Mouse (Mus musculus): ENCODE measurements around the gene Vamp2.

Gene Vamp2

DNA sequence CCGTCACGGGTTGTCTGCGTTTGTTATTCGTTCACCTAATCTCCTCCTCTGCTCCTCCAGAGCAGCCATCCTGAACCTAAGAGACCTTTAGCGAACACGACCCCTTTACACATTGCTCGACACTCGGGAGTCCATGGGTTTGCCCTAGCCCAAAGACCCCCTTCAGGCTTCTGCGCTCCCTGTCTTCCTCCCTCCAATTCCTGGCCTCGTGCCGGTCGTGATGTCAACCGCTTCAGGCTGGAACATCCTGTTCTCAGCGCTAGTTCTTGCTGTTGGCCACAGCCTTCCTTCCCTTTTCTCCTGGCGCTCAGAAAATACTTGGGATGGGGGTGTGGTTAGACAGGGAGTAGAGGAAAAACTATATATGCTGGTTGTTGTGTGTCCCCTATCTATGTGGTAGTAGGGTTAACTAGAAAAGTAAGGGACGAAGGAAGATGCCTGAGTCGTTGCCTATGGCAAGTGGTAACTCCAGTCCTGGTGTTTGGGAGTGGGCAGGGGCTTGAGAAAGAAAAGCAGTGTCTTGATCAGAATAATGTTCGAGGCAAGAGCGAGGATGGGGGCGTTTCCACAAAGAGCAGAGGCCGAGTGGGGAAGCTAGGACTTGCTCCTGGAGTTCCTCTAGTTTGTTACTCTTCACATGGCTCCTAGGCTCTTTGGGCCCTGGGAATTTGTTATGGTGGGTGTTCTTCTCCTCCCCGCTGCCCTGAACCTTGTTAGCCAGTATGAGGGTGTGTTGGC, 11.1 kb downstream of the Vamp2 start:
- DNase-seq (ENCODE audit: low spot score) = no peak

DNA sequence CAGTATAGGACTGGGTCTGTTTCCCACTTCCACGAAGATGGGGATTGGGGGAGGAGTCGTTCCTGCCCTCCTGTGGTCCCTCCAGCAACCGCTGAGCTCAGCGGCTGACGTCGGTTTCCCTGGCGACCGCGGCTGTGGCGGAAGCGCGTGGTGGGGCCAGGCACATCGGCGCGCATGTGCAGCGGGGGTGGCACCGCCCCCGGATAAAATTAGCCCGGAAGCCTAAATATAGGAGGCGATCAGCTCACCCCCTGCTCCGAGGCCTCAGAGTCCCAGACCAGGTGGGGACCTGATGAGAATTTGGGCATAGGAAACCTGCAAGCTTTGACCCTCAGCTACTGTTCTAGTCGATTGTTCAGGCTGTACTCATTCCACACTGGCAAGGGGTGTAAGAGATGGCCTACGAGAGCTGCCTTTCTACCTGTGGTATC, 11.6 kb downstream of the Vamp2 start:
- DNase-seq (ENCODE audit: low spot score) = no peak

DNA sequence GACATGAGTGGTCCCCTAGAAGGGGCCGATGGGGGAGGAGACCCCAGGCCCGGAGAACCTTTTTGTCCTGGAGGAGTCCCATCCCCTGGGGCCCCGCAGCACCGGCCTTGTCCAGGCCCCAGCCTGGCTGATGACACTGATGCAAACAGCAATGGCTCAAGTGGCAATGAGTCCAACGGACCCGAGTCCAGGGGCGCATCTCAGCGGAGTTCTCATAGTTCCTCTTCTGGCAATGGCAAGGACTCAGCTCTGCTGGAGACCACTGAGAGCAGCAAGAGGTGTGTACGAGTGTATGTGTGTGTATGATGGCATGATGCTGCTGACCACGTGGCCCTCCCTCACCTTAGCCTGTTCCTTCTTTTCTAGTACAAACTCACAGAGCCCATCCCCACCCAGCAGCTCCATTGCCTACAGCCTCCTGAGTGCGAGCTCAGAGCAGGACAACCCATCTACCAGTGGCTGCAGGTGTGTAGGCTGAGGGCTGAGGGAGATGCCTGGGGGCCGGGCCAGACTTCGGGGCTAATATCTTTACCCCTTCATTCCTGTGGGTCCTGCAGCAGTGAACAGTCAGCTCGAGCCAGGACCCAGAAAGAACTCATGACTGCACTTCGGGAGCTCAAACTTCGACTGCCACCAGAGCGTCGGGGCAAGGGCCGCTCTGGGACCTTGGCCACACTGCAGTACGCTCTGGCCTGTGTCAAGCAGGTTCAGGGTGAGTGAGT, 12.5 kb downstream of the Vamp2 start:
- no peak for DNase-seq (ENCODE audit: low spot score)

DNA sequence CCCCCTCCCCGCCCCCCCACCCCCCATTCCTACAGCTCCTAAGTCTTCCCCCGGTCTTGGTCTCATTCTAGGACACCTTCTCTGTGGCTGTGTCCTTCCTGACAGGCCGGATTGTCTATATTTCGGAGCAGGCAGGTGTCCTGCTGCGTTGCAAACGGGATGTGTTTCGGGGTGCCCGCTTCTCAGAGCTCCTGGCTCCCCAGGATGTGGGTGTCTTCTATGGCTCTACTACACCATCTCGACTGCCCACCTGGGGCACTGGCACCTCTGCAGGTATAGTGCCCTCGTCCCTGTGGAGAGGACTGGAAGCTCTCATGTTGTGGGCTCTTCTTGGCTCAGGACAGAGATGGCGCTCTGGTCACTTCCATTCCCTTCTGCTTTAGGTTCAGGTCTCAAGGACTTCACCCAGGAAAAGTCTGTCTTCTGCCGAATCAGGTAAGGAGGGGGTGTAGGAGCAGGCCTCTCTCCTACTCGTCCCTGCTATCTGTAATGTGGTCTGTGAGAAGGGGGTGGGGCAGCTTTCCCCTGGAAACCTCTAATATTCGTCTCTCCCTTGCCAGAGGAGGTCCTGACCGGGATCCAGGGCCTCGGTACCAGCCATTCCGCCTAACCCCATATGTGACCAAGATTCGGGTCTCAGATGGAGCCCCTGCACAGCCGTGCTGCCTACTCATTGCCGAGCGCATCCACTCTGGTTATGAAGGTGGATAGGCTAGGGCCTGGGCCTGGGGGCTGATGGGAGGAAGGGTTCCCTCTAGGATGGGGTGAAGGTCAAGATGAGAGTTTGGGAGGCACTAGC, 13.5 kb downstream of the Vamp2 start:
- DNase-seq (ENCODE audit: low spot score) = no peak

DNA sequence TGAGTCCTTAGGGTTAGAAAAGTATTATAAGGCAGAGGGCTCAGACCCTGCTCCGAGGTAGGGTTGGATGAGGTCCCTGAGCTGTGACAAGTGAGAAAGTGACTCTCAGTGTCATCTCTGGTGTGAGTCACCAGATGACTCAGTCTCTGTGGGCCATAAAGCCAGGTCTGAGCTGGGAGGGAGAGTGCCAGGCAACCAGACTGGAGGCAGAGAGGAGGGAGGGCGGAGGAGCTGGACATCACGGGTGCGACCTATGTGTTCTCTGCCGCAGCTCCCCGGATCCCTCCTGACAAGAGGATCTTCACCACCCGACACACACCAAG, 14.1 kb downstream of the Vamp2 start:
- no peak for DNase-seq (ENCODE audit: low spot score)

DNA sequence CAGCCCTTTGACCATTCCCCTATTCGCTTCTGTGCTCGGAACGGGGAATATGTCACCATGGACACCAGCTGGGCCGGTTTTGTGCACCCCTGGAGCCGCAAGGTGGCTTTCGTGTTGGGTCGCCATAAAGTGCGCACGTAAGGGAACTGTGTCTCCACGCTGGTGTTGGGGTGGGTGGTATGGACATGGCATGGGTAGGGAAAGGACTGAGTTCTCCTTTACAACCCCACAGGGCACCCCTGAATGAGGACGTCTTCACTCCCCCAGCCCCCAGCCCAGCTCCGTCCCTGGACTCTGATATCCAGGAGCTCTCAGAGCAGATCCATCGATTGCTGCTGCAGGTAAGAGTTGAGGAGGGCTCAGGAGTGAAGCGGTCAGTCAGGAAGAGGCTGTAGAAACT, 14.8 kb downstream of the Vamp2 start:
- no peak for DNase-seq (ENCODE audit: low spot score)

DNA sequence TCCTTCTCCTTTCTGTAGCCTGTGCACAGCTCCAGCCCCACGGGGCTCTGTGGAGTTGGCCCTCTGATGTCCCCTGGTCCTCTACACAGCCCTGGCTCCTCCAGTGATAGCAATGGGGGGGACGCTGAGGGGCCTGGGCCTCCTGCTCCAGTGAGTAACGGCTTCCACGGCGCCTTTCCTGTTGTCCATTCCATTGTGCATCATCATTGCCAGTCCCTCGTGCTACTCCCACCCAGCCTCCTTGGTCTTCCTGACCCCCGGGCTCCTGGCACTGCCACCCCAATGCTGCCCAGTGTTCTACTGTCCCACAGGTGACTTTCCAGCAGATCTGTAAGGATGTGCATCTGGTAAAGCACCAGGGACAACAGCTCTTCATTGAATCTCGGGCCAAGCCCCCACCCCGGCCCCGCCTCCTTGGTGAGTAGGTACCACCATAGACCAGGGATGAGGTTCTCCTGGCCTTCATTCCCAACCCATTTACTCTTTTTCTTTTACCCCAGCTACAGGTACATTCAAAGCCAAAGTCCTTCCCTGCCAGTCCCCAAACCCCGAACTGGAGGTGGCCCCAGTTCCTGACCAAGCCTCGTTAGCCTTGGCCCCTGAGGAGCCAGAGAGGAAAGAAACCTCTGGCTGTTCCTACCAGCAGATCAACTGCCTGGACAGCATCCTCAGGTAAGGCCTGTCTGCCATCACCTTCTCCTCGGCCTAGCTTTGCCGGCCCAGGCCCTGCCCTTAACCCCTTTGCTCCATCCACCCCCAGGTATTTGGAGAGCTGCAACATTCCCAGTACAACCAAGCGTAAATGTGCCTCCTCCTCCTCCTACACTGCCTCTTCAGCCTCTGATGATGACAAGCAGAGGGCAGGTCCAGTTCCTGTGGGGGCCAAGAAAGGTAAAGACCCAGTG, 15.5 kb downstream of the Vamp2 start:
- DNase-seq (ENCODE audit: low spot score) = no peak

DNA sequence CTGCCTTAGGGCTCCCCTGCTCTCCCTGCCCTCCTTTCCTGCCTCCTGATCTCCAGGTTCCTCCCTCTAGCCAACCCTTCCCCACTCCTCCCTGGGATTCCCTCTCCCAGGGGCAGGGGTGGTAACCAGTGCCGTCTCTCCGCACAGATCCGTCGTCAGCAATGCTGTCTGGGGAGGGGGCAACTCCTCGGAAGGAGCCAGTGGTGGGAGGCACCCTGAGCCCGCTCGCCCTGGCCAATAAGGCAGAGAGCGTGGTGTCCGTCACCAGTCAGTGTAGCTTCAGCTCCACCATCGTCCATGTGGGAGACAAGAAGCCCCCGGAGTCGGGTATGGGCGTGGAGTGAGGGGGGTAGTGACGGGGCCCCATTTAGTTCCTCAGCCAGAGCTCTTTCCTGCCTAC, 16.2 kb downstream of the Vamp2 start:
- DNase-seq (ENCODE audit: low spot score) = no peak

DNA sequence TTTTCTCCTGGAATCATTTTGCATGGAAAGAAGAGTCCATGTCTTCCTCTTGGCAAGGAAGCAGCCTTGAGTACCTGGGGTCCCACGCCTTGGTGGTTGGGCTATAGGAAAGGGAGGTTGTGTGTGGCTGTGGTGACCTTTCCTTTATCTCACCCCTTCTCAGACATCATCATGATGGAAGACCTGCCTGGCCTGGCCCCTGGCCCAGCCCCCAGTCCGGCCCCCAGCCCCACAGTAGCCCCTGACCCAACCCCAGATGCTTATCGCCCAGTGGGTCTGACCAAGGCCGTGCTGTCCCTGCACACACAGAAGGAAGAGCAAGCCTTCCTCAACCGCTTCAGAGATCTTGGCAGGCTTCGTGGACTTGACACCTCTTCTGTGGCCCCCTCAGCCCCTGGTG, 16.9 kb downstream of the Vamp2 start:
- no peak for DNase-seq (ENCODE audit: low spot score)

DNA sequence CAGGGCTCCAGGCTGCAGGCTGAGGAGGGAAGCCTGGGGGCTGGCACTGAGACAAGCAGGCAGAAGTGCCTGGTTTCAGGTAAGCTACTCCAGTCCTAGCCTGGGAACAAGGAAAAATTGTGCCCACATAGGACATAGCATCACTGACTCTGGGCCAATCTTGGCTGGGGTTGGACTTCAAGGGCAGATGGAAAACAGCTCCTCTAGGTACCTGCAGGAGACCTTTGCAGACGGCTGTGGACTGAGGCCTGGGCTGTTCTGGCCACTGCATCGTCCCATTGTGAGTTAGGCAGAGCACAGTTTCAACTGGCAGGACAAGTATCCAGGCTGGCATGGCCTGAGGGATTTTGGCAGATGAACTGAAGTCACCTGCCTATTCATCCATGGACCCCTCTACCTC, 17.5 kb downstream of the Vamp2 start:
- no peak for DNase-seq (ENCODE audit: low spot score)

DNA sequence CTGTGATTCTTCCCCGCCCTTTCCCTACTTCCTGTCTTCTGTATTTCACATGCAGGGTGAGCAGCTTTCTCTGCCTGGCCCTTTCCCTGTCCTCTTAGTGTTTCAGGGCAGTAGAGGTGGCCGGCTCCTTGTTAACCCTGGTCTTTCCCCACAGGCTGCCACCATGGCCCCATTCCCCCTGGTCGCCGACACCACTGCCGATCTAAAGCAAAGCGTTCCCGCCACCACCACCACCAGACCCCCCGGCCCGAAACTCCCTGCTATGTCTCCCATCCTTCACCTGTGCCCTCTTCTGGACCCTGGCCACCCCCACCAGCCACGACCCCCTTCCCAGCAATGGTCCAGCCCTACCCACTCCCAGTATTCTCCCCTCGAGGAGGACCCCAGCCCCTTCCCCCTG, 18.0 kb downstream of the Vamp2 start:
- no peak for DNase-seq (ENCODE audit: low spot score)

DNA sequence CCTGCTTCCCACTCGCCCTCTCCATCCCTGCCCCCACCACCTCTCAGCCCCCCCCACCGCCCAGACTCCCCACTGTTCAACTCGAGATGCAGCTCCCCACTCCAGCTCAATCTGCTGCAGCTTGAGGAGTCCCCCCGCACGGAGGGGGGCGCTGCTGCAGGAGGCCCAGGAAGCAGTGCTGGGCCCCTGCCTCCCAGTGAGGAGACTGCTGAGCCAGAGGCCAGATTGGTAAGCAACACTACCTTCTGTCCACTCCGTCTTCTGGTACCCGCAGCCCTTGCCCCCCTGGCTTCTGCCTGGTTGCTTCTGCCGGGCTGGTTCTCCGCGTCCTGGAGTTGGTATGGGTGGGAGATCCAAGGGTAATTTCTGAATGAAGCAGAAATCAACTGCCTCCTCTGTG, 18.6 kb downstream of the Vamp2 start:
- no peak for DNase-seq (ENCODE audit: low spot score)

DNA sequence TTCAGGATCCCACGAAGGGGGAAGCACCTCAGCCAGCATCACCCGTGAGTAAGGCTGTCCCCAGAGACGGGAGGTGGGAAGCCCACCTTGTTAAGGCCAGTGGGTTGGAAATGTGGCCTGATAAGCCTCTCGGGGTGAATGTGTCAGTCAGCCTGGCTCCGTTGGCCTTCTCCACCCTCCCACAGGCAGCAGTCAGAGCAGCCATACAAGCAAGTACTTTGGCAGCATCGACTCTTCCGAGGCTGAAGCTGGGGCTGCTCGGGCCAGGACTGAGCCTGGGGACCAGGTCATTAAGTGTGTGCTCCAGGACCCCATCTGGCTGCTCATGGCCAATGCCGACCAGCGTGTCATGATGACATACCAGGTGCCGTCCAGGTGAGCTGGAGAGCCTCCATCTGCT, 19.4 kb downstream of the Vamp2 start:
- no peak for DNase-seq (ENCODE audit: low spot score)

DNA sequence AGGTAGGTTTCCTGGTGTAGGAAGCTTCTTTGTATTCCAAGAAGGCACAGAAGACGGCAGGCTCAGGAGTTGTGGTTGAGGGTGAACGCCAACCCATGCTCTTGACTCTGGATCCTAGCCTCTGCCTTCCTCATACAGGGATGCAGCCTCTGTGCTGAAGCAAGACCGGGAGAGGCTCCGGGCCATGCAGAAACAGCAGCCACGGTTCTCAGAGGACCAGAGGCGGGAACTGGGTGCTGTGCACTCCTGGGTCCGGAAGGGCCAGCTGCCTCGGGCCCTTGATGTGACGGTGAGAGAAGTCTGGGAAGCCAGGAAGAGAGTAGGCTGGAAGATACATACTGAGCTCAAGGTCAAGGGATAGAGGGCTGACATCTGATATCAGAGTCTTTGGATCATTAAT, 19.9 kb downstream of the Vamp2 start:
- no peak for DNase-seq (ENCODE audit: low spot score)

DNA sequence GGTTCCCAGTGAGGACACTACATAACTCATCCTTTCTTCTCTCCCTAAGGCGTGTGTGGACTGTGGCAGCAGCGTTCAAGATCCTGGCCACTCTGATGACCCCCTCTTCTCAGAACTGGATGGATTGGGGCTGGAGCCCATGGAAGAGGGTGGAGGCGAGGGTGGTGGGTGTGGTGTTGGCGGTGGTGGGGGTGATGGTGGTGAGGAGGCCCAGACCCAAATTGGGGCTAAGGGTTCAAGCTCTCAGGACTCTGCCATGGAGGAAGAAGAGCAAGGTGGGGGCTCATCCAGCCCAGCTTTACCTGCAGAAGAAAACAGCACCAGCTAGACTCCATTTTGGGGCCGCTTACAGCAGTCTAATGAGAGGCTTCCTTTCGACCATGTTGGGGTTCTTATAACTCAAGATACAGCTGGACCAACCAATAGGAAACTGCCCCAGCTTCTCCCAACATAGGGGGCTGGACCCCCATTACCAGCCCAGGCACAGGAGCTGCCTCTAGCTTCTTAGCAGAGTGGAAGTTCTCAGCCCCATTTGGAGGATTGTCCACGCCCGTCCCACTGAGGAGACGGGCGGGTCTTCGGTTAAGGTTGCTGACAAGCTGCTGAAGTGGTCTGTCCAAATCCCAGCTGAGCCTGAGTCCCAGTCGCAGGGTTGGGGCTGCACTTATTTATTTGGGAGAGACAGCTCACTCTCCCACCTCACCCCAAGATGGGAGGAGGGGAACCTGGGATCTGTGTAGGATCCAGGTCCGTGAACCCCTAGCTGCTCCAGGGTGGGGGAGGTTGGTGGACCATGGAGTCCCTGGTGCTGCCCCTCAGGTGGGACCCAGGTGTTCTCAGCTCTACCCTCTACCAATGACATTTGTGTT, 21.0 kb downstream of the Vamp2 start:
- no peak for DNase-seq (ENCODE audit: low spot score)

DNA sequence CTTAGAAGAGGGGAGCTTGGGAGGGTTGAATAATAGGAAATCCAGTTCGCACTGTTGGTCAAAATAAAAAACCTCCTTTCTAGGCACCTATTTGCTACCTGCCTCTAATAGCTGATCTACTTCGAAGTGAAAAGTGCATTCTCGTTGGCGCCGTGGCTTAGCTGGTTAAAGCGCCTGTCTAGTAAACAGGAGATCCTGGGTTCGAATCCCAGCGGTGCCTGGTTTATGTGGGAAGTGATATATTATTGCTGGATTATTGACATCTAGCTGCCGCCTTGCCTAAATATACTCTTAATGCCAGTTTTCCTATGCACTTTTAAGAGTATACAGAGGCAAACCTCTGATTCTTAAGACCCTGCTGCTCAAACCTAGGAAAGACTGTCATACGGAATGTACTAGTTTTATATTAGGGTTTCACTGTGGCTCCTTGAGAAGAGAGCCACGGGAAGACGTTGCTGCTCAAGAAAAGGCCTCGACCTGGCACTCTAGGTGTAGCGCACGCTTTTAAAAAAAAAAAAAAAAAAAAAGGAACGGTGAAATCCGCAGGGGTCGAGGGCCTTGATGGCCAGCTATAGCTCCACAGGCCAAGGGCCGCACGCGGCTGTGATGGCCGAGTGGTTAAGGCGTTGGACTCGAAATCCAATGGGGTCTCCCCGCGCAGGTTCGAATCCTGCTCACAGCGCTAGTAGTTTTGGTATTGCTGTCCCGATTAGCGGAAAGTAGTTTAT, 22.2 kb downstream of the Vamp2 start:
- peak; percentile 81 for DNase-seq (ENCODE audit: low spot score)

DNA sequence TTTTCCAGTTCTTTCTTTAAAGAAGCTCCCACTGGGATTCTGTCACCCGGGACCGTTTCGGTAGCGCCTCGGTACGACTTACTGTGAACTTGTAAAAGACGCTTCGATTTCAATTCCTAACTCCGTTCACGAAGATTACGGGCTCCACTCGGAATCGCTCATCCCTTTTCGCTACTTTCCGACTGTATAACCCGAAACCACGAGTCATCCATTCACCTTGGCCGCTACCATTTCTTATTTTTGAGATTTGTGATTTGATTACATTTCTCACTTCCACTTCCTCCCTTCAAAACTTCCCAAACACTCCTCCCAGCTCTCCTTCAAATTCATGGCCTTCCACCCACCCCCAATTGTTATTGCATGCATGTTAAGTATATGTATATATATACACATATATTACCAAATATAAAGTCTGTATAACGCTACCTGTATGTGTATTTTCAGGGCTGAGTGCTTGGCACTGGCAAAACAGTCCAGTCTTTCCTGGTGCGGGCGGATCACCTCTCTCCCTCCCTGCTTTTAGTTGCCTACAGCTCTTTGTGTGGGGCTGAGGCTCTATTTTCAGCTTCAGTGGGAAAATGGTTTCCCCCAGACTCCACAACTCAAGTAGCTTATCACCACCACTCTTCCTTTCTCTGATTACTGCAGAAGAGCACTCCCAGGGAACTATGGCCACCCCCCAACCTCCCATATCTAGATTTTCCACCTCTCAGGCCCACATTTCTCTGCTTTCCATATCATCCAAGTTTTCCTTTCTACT, 22.9 kb downstream of the Vamp2 start:
- DNase-seq (ENCODE audit: low spot score) = no peak

DNA sequence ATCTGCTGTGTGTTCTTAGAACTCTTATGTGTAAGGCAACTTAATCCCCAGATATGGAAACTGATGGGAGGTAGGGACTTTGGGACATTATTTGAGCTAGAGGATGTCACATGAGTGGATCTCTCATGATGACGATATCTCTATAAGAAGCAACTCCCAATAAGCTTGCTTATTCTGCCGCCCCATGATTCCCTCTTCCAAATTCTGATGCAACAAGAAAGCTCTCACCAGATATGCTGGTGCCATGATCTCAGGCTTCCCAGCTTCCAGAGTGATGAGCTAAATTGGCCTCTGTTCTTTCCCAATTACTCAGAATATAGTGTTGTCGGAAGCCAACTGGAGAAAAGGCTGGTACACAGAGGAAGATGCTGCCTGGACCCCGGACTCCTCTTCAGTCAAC, 23.6 kb downstream of the Vamp2 start:
- no peak for DNase-seq (ENCODE audit: low spot score)

DNA sequence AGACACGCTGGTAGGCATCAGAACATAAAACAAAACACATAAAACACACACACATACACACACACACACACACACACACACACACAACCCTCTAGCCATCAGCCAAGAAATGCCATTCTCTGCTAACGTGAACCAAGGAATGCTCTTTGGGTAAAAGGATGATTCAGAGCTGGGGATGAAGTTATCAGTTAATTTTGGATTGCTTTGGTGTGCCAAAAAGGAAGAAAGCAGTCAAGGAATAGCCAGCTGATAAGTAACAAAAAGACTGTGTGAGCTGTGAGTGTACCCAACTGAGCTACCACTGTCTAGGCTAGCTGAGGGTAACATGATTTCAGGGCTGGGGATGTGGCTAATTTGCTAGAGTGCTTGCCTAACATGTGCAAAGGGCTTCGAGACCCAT, 25.7 kb downstream of the Vamp2 start:
- DNase-seq (ENCODE audit: low spot score) = no peak

DNA sequence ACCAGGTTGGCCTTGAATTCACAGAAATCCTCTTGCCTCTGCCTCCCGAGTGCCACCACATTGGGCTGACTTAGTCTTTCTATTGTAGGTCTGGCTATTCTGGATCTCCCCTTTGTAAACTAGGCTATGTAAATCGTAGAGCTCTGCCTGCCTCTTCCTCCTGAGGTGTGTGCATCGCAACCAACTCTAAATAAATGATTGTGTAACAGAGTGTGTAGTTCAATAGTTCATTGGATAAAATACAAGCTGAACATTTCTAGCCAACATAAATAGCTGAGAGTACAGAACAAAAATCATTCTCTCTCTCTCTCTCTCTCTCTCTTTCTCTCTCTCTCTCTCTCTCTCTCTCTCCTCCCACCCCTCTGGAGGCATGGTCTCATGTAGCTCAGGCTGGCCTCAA, 26.3 kb downstream of the Vamp2 start:
- no peak for DNase-seq (ENCODE audit: low spot score)

Measured in layer of hippocampus, adult 9-10 months (tissue).